Mouse (Mus musculus) kidney, postnatal 0 days (tissue): ENCODE data around the gene Pkn1. TPM values are rescaled to one million over a fixed set of nuclear protein-coding genes. Genes with fewer than 3 reads are reported as not detected.

Experiments
- ATAC-seq: fragments of 200-750 bp; cut with Nextera tagmentation; replicated peaks from 2 replicates; pipeline ENCODE4 v1.8.0; 2017; ENCODE audit warnings: low read depth, moderate number of reproducible peaks, moderate TSS enrichment, moderate library complexity; ENCODE audit not compliant: low FRiP score
- DNase-seq: peaks from one replicate; pipeline ENCODE4 v3.0.0-alpha.2; 2016; ENCODE audit warnings: low spot score
- H3K27ac ChIP-seq: fragments of 300-500 bp; sonication (generic); 2 replicates; pipeline ENCODE4 v1.5.1; 2014; ENCODE audit warnings: mild to moderate bottlenecking
- H3K27me3 ChIP-seq: fragments of 300-500 bp; sonication (generic); 2 replicates; pipeline ENCODE4 v1.6.1; 2014; ENCODE audit warnings: low read length, mixed read lengths; ENCODE audit not compliant: insufficient read depth
- H3K36me3 ChIP-seq: fragments of 300-500 bp; sonication (generic); 2 replicates; pipeline ENCODE4 v1.6.1; 2014; ENCODE audit warnings: low read length, mixed read lengths; ENCODE audit not compliant: insufficient read depth
- H3K4me1 ChIP-seq: fragments of 300-500 bp; sonication (generic); replicated peaks from 2 replicates; pipeline ENCODE4 v1.6.1; 2014; ENCODE audit warnings: antibody characterized with exemption, low read length, mixed read lengths; ENCODE audit not compliant: insufficient read depth
- H3K4me2 ChIP-seq: fragments of 300-500 bp; sonication (generic); 2 replicates; pipeline ENCODE4 v1.6.1; 2014; ENCODE audit warnings: mild to moderate bottlenecking, low read length, moderate library complexity, mixed read lengths
- H3K4me3 ChIP-seq: fragments of 300-500 bp; sonication (generic); replicated peaks from 2 replicates; pipeline ENCODE4 v1.5.1; 2014; ENCODE audit warnings: low read depth, low read length
- H3K9ac ChIP-seq: fragments of 300-500 bp; sonication (generic); 2 replicates; pipeline ENCODE4 v1.6.1; 2014; ENCODE audit warnings: low read depth, low read length
- H3K9me3 ChIP-seq: fragments of 300-500 bp; sonication (generic); replicated peaks from 2 replicates; pipeline ENCODE4 v1.6.1; 2016; ENCODE audit warnings: low read length, inconsistent platforms, mixed read lengths
- CTCF ChIP-seq: IDR thresholded peaks from 2 replicates; pipeline ENCODE4 v1.5.1; 2016; ENCODE audit warnings: antibody characterized with exemption, low read depth, mild to moderate bottlenecking, moderate library complexity
- WGBS: fragments of 180-500 bp; shearing (Covaris S2); extraction: QIAGEN DNeasy Blood & Tissue Kit; methylation state at CpG from one replicate; pipeline ENCODE4 v1.1.7; 2014; 5-methylcytosine and 5-hydroxymethylcytosine counted together
- polyA plus RNA-seq: library from polyadenylated mRNA; unstranded; fragments of >200 nt; fragmentation: Nextera tagmentation; extraction: Ambion mirVana; gene quantifications from 2 replicates; pipeline ENCODE4 v1.2.1, GENCODE M21; 2015

Pkn1 gene
- polyA plus RNA-seq, 1 experiment from 2014 or later: 31.0 TPM

DNA sequence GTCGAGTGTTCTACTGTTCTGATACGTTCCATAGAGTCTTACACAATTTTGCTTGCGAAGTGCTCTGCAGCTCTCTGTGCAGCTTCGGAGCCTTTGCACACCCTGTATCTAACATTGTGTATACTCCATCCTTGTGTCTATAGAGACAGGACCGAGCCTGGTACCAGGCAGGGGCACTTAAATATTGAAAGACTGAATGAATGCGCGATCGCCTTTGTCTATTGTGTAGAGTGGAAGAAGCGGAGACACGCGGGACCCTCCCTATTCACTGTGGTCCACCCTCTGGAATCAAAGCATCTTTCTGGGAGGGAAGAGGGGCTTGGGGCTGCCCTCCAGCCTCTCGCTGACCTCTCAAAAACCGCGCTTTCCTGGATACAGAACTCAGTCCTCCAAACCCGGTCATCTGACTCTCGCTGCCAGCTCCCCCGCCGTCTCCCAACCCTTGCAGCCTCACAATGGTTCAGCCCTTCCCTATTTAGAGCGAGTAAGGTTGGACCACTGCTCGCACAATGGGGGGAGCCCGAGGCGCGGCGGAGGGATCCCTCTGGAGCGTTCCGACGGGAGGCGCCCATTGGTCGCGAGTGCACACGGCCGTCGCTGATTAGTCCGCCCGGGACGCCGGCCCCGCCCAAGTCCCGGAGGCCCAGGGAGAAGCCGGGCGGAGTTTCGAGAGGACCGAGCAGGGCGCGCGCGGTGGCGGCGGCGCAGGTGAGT, 46.8 kb downstream of the Pkn1 start, which contains the start of gene Gipc1:
Gipc1 (plus strand) TSS at position 648 of the 714 bp plus-strand sequence.
- WGBS: 5% methylated on average over 46 of the region's 50 CpGs

DNA sequence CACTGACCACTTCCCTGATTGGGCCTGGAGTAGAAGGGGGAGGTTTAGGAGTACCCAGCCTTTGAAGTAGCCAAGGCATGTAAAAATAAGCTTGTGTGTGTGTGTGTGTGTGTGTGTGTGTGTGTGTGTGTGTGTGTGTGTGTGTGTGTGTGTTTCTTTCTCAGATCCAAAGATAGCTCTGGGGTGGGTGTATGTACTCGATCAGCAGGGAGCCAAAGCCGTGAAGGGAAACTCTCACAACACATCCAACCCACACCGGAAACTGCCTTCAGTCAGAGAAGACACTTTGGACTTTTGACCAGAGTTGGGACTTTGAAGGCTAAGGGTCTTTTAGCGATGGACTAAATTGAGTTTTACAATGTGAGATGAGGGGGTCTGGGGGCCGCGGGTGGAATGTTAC, 49.3 kb downstream of the Pkn1 start:
- H3K27me3 ChIP-seq: no peaks in the 10 kb centered on the region
- no peak for TF ChIP-seq CTCF
- no peaks in the 10 kb centered on the region for H3K36me3 ChIP-seq
- H3K4me2 ChIP-seq: no peak overlapping the region
- ATAC-seq: no peak
- no peaks in the 10 kb centered on the region for H3K9me3 ChIP-seq
- no peak overlapping the region for H3K27ac ChIP-seq
- DNase-seq: no peak
- H3K9ac ChIP-seq: no peak overlapping the region
- peaks cover 10% of the 10 kb centered on the region; the same call in 1 of the 2 replicates for H3K4me1 ChIP-seq
- WGBS: 88% methylated on average over 6 of the region's 6 CpGs
- H3K4me3 ChIP-seq: no peak overlapping the region

More for the DNA sequence above, 46.8 kb downstream of the Pkn1 start, which contains the start of gene Gipc1:
- ATAC-seq (peak; percentile 97), DNase-seq (peak; percentile 98)
- Histone ChIP-seq H3K36me3 (no peaks in the 10 kb centered on the region), H3K9me3 (no peaks in the 10 kb centered on the region), H3K4me1 (peaks cover 10% of the 10 kb centered on the region; the same call in 1 of the 2 replicates), H3K27me3 (no peaks in the 10 kb centered on the region), H3K4me2 (peak within 1 kb of the TSS; percentile 78), H3K4me3 (peak within 1 kb of the TSS; percentile 96), H3K27ac (peak within 1 kb of the TSS; percentile 90), H3K9ac (peak within 1 kb of the TSS; percentile 92)
- no peak for TF ChIP-seq CTCF

DNA sequence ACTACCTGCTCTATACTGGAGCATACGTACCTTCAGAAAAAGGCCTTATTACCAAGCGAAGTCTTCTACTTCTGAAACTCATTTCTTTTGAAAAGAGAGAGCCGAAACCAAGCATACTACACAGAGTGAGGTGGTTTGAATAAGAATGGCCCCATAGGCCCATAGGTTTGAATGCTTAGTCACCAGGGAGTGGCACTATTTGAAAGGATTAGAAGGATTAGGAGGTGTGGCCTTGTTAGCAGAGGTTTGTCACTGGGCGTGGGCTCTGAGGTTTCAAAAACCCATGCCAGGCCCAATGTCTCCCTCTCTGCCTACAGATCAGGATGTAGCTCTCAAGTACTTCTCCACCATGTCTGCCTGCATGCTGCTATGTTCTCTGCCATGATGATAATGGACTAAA, 50.9 kb downstream of the Pkn1 start:
- 94% methylated on average over 4 of the region's 4 CpGs for WGBS
- no peak overlapping the region for H3K9ac ChIP-seq

DNA sequence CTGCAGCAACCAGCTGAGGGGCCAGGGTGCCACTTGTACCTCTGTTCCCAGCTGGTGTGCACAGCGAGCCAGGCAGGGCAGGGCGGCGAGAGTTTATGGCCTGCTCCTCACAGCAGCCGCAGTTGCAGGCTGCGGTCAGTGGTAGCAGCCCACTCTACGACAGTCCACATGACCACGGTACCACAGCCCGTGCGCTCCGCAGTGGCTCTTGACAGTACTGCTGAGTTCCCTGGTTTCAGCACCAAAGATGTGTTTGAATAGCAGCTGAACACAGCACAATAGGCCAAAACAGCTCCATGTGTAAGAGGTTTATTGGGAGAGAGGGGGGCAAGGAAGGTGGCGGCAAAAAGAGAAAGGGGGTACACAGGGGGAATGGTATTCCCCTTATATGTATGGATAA, 51.5 kb downstream of the Pkn1 start:
- Histone ChIP-seq H3K27me3 (no peaks in the 10 kb centered on the region), H3K27ac (no peak overlapping the region), H3K9me3 (no peaks in the 10 kb centered on the region), H3K4me3 (no peak overlapping the region), H3K4me1 (no peaks in the 10 kb centered on the region), H3K4me2 (no peak overlapping the region), H3K9ac (no peak overlapping the region), H3K36me3 (no peaks in the 10 kb centered on the region)
- no peak for TF ChIP-seq CTCF
- ATAC-seq (no peak), DNase-seq (no peak)
- WGBS: 95% methylated on average over 11 of the region's 11 CpGs

More for the DNA sequence above, 50.9 kb downstream of the Pkn1 start:
- no peaks in the 10 kb centered on the region for H3K9me3 ChIP-seq
- DNase-seq (no peak), ATAC-seq (no peak)
- no peaks in the 10 kb centered on the region for H3K36me3 ChIP-seq
- H3K4me2 ChIP-seq: no peak overlapping the region
- H3K4me1 ChIP-seq: no peaks in the 10 kb centered on the region
- H3K4me3 ChIP-seq: no peak overlapping the region
- no peaks in the 10 kb centered on the region for H3K27me3 ChIP-seq
- no peak overlapping the region for H3K27ac ChIP-seq
- no peak for TF ChIP-seq CTCF

DNA sequence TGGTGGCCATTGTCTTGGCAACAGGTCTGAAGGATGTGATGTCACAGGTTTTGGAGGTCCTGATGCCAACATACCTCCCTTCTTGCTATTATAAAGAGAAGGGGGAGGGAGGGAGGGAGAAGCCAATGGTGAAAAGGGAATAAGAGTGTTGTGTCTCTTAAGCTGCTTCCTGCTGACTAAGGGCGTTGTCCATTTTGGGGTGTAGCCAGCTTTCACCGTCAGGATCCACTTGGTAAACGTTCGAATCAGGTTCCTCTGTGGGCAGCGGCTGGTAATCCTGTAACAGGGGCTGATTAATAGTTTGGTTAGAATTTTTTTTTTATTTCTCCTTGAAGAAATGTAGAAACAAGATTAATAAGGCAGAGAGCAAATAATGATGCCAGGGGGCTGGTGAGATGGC, 59.3 kb downstream of the Pkn1 start:
- Histone ChIP-seq H3K36me3 (no peaks in the 10 kb centered on the region), H3K27me3 (no peaks in the 10 kb centered on the region), H3K27ac (no peak overlapping the region), H3K4me2 (no peak overlapping the region), H3K4me3 (no peak overlapping the region), H3K4me1 (no peaks in the 10 kb centered on the region), H3K9ac (no peak overlapping the region), H3K9me3 (0 out of 2 replicates have a peak, but pooled peaks cover 4% of the 10 kb centered on the region)
- ATAC-seq (no peak), DNase-seq (no peak)
- 64% methylated on average over 5 of the region's 5 CpGs for WGBS
- no peak for TF ChIP-seq CTCF

DNA sequence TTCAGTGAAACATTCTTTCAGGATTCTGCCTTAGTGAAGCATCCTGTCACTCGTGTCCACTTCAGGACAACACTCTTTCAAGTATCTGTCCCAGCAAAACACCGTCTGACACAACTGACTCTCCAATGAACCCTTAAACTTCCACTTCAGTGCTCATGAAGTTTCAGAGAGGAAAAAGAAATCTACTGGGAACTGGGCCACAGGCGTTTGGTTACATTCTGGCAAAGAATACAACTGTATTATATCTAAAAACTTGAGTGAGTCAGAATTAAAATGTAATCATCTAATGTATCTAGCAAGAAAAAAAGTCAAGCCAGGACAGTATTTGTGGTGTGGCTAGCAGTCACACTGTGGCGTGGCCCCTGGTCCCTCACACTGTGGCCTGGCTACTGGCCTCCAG, 60.1 kb downstream of the Pkn1 start:
- no peak overlapping the region for H3K4me2 ChIP-seq

More for the DNA sequence above, 60.1 kb downstream of the Pkn1 start:
- Histone ChIP-seq H3K4me1 (no peaks in the 10 kb centered on the region), H3K4me3 (no peak overlapping the region), H3K9me3 (0 out of 2 replicates have a peak, but pooled peaks cover 4% of the 10 kb centered on the region), H3K27ac (no peak overlapping the region), H3K27me3 (no peaks in the 10 kb centered on the region), H3K36me3 (no peaks in the 10 kb centered on the region), H3K9ac (no peak overlapping the region)
- 68% methylated on average over 4 of the region's 4 CpGs for WGBS
- TF ChIP-seq CTCF: no peak
- DNase-seq: no peak
- no peak for ATAC-seq
